Mouse (Mus musculus) bone marrow, adult 2 months (tissue): ENCODE data around the gene Tulp1. TPM values are rescaled to one million over a fixed set of nuclear protein-coding genes. Genes with fewer than 3 reads are reported as not detected.
"Not testable (repeated sequence)": the region's sequence is repeated elsewhere in the genome, so short reads cannot be mapped to it uniquely, and the experiment has no call there.

Experiments
- H3K27ac ChIP-seq: fragments of 200-500 bp; 2 replicates; pipeline ENCODE4 v1.5.1; 2012; ENCODE audit warnings: low read depth, mild to moderate bottlenecking, control low read depth, inconsistent platforms, low read length; ENCODE audit not compliant: control insufficient read depth, poor library complexity, insufficient read depth
- H3K4me1 ChIP-seq: fragments of 200-500 bp; 2 replicates; pipeline ENCODE4 v1.6.1; 2011; ENCODE audit warnings: low read length; ENCODE audit not compliant: control insufficient read depth, insufficient read depth
- H3K4me3 ChIP-seq: fragments of 200-500 bp; replicated peaks from 2 replicates; pipeline ENCODE3; 2011; ENCODE audit warnings: mild to moderate bottlenecking, low read depth, low read length, control low read depth; ENCODE audit not compliant: control insufficient read depth
- CTCF ChIP-seq: fragments of 200-500 bp; IDR thresholded peaks from 2 replicates; pipeline ENCODE4 v1.5.1; 2011; ENCODE audit warnings: low read length, control low read depth; ENCODE audit not compliant: control insufficient read depth, insufficient read depth
- POLR2A ChIP-seq: fragments of 200-500 bp; IDR thresholded peaks from 2 replicates; pipeline ENCODE4 v1.6.1; 2011; ENCODE audit warnings: low read depth, mild to moderate bottlenecking, control low read depth, low read length, borderline replicate concordance; ENCODE audit not compliant: control insufficient read depth
- WGBS: fragments of 180-500 bp; shearing (Covaris S2); methylation state at CpG from one replicate; pipeline ENCODE4 v1.1.7; 2018; 5-methylcytosine and 5-hydroxymethylcytosine counted together
- polyA plus RNA-seq: library from polyadenylated mRNA; stranded (reverse); fragments of >200 nt; gene quantifications from 2 replicates; pipeline ENCODE4 v1.2.4, GENCODE M21; 2011; ENCODE audit warnings: low replicate concordance; ENCODE audit not compliant: missing spikeins, insufficient read depth, insufficient read length

The Tulp1 gene
- polyA plus RNA-seq, 1 experiment: 7.8 TPM

- TF ChIP-seq CTCF: no peak
- TF ChIP-seq POLR2A: no peak
- 38% methylated on average over 2 of the region's 2 CpGs for WGBS
- H3K4me3 ChIP-seq: no peak overlapping the region
- H3K27ac ChIP-seq: no peak overlapping the region
- H3K4me1 ChIP-seq: 0 out of 2 replicates have a peak, but pooled peaks cover 1% of the 10 kb centered on the region
These were observed 34.8 kb downstream of the Tulp1 start for GRCm38 (mm10) chr17:28330232-28330546.

GRCm38 (mm10) chr17:28329503-28330231 lies 35.4 kb downstream of the Tulp1 start:
- H3K4me1 ChIP-seq: 0 out of 2 replicates have a peak, but pooled peaks cover 1% of the 10 kb centered on the region
- H3K27ac ChIP-seq: peak overlapping the region; percentile 93; the same call in 1 of the 2 replicates

GRCm38 (mm10) chr17:28328946-28329345 lies 36.1 kb downstream of the Tulp1 start:
- WGBS: under 1% methylated on average over 25 of the region's 25 CpGs
- TF ChIP-seq POLR2A (no peak), CTCF (no peak)
- Histone ChIP-seq H3K4me1 (0 out of 2 replicates have a peak, but pooled peaks cover 1% of the 10 kb centered on the region), H3K4me3 (peak overlapping the region; percentile 80), H3K27ac (peak overlapping the region; percentile 93)

More at GRCm38 (mm10) chr17:28329503-28330231, 35.4 kb downstream of the Tulp1 start:
- TF ChIP-seq POLR2A (no peak), CTCF (no peak)
- WGBS: 14% methylated on average over 4 of the region's 4 CpGs
- peak overlapping the region; percentile 80 for H3K4me3 ChIP-seq

DNA sequence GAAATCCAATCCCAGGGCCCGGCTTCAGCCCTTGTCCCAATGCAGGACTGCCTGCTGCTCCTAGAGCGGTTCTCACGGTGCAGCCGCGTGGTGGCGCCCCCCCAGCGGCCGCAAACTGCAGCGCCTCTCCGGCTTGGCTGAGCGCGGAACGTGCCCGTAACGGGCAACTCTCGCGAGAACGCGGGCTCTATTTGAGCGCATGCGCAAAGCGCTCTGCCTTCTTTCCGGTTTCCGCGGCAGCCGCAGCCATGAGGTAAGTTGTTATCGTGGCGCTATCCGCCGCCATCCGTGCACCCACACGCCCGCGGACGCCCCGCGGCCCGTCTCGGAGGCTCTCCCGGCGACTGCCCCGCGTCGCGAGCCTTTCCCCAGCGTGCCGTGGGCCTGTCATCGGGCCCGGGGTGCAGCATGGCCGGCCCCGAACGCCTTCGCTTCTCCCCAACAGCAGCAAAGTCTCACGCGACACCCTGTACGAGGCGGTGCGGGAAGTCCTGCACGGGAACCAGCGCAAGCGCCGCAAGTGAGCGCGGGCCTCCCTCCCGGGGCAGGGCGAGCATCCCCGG lies 36.6 kb downstream of the Tulp1 start, which contains the start of gene Rpl10a:
Gene Rpl10a (plus strand): TSS at position 106 of the 563 bp plus-strand sequence.
- under 1% methylated on average over 67 of the region's 67 CpGs for whole genome bisulfite sequencing
- peak within 1 kb of the TSS; percentile 80 for H3K4me3 ChIP-seq
- H3K4me1 ChIP-seq: 0 out of 2 replicates have a peak, but pooled peaks cover 1% of the 10 kb centered on the region
- H3K27ac ChIP-seq: peak within 1 kb of the TSS; percentile 93
- TF ChIP-seq CTCF (peak; percentile 81), POLR2A (peak; percentile 92)

DNA sequence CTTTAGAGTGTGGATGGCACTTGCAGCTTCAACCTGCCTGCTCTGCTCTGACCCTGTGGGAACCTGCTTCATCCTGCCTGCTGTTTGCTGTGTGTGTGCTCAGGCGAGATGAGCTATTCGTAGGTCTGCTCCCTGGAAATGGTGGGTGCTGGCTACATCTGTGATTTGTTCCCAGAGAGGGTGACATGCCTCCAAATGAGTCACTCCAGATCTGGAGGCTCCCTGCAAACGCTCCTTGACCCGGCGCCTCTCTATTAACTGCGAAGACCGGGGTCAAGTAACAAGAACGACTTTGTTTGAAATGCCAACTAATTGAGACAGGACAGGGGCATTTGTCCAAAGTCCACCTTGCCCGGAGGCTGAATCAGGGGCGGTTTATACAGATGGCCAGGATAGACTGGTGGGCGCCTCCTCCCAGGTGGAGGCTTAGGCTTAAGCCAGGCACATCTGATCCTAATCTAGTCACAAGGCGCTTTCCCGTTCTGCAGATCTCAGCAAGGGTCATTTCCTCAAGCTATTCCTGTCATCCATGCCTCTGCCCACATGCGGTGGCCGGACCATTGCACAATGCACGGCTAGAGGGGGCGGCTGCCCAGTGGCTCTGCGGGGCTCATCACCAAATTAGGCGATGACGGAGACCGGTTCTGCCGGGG lies 37.2 kb downstream of the Tulp1 start:
- TF ChIP-seq POLR2A (no peak), CTCF (no peak)
- H3K4me3 ChIP-seq: peak overlapping the region; percentile 37
- H3K4me1 ChIP-seq: 0 out of 2 replicates have a peak, but pooled peaks cover 1% of the 10 kb centered on the region
- 39% methylated on average over 22 of the region's 22 CpGs for WGBS
- peak overlapping the region; percentile 93 for H3K27ac ChIP-seq

DNA sequence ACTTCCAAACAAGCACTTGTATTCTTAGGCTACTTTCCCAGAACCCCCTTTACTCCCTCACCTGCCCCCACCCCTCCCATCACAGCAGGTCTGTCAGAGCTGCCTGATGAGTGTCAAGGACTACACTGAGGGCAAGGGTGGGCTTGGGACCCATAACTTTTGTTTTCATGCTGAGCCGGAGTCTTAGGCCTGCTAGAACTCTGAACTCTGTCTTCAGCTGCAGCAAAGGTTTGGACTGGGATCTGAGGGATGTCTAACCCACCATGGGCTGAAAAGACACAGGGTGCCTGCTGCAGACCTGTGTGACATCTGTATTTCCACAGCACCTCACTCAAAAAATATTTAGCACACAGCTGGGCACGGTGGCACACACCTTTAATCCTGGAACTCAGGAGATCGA lies 38.1 kb downstream of the Tulp1 start:
- H3K4me1 ChIP-seq: 0 out of 2 replicates have a peak, but pooled peaks cover 1% of the 10 kb centered on the region
- no peak overlapping the region for H3K27ac ChIP-seq
- WGBS: 94% methylated on average over 3 of the region's 3 CpGs
- no peak overlapping the region for H3K4me3 ChIP-seq
- TF ChIP-seq CTCF (no peak), POLR2A (no peak)

- Histone ChIP-seq H3K27ac (no peak overlapping the region), H3K4me3 (no peak overlapping the region), H3K4me1 (0 out of 2 replicates have a peak, but pooled peaks cover 1% of the 10 kb centered on the region)
- TF ChIP-seq POLR2A (no peak), CTCF (no peak)
- 92% methylated on average over 8 of the region's 8 CpGs for WGBS
These were observed 39.3 kb downstream of the Tulp1 start for GRCm38 (mm10) chr17:28325751-28326150.

DNA sequence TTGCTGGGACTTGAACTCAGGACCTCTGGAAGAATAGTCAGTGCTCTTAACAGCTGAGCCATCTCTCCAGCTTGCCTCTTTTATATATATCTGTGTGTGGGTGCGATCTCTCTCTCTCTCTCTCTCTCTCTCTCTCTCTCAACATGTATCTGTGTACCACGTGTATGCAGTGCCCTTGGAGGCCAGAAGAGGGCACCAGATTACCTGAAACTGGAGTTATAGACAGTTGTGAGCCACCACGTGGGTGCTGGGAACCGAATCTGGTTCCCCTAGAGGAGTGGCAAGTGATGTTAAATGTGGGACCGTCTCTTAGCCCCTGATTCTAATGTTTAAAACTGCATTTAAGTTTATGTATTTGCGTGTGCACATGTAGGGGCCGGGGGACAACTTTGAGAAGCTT lies 40.6 kb downstream of the Tulp1 start:
- not testable (repeated sequence) for H3K27ac ChIP-seq, H3K4me3 ChIP-seq, H3K4me1 ChIP-seq
- WGBS: 92% methylated on average over 7 of the region's 7 CpGs
